Mouse (Mus musculus) embryonic facial prominence, embryonic 12.5 days (tissue): ENCODE measurements around the gene Mast4. TPM values are rescaled to one million over a fixed set of nuclear protein-coding genes. Genes with fewer than 3 reads are reported as not detected.

Source experiments
- ATAC-seq: fragments of 200-750 bp; cut with Nextera tagmentation; 2 replicates; pipeline ENCODE4 v1.8.0; 2017; ENCODE audit not compliant: insufficient number of reproducible peaks, insufficient read depth, low FRiP score, low TSS enrichment
- H3K27ac ChIP-seq: fragments of 300-500 bp; sonication (generic); 2 replicates; pipeline ENCODE4 v1.5.1; 2016; ENCODE audit warnings: mild to moderate bottlenecking
- H3K27me3 ChIP-seq: fragments of 300-500 bp; sonication (generic); 2 replicates; pipeline ENCODE4 v1.6.1; 2016; ENCODE audit warnings: mild to moderate bottlenecking, moderate library complexity
- H3K36me3 ChIP-seq: fragments of 300-500 bp; sonication (generic); 2 replicates; pipeline ENCODE4 v1.6.1; 2016; ENCODE audit warnings: mild to moderate bottlenecking
- H3K4me1 ChIP-seq: fragments of 300-500 bp; sonication (generic); 2 replicates; pipeline ENCODE4 v1.6.1; 2016
- H3K4me2 ChIP-seq: fragments of 300-500 bp; sonication (generic); replicated peaks from 2 replicates; pipeline ENCODE4 v1.6.1; 2016; ENCODE audit warnings: mild to moderate bottlenecking, moderate library complexity
- H3K4me3 ChIP-seq: fragments of 300-500 bp; sonication (generic); 2 replicates; pipeline ENCODE4 v1.5.1; 2016; ENCODE audit warnings: mild to moderate bottlenecking
- H3K9ac ChIP-seq: fragments of 300-500 bp; sonication (generic); 2 replicates; pipeline ENCODE4 v1.6.1; 2016; ENCODE audit warnings: mild to moderate bottlenecking, moderate library complexity
- H3K9me3 ChIP-seq: fragments of 300-500 bp; sonication (generic); 2 replicates; pipeline ENCODE4 v1.6.1; 2016; ENCODE audit warnings: mild to moderate bottlenecking, moderate library complexity
- WGBS: fragments of 180-500 bp; shearing (Covaris S2); methylation state at CpG from one replicate; pipeline ENCODE4 v1.1.7; 2016; 5-methylcytosine and 5-hydroxymethylcytosine counted together
- polyA plus RNA-seq: library from polyadenylated mRNA; unstranded; fragments of >200 nt; fragmentation: Nextera tagmentation; extraction: Ambion mirVana; gene quantifications from 2 replicates; pipeline ENCODE4 v1.2.1, GENCODE M21; 2016

The Mast4 gene
- polyA plus RNA-seq, 1 experiment from 2014 or later, result 28.5 TPM

DNA sequence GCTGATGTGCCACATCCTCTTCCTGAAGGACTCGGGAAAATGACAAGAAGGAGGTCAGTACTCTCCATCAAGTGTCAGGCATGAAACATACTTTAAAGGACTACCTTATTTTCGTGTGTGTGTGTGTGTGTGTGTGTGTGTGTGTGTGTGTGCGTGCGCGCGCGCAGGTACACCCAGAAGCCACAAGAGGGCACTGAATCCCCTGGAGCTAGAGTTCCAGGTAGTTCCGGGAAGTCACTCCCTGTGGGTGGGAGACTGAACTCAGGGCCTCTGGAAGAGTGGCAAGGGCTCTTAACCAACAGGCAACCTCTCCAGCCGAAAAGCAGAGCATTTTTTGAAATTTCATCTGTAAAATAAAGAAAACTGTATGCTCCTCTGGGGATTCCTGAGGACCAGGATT is 152.5 kb downstream of the Mast4 start:
- ATAC-seq, result no peak
- 95% methylated on average over 9 of the region's 9 CpGs for WGBS
- H3K27ac ChIP-seq, result no peak overlapping the region
- no peaks in the 10 kb centered on the region for H3K36me3 ChIP-seq
- H3K4me3 ChIP-seq, result no peak overlapping the region
- H3K4me2 ChIP-seq, result no peak overlapping the region
- no peak overlapping the region for H3K9ac ChIP-seq
- H3K9me3 ChIP-seq, result no peaks in the 10 kb centered on the region
- H3K4me1 ChIP-seq, result no peaks in the 10 kb centered on the region
- no peaks in the 10 kb centered on the region for H3K27me3 ChIP-seq

- Histone ChIP-seq H3K36me3 (no peaks in the 10 kb centered on the region), H3K4me1 (no peaks in the 10 kb centered on the region), H3K9me3 (no peaks in the 10 kb centered on the region), H3K4me3 (no peak overlapping the region), H3K27ac (no peak overlapping the region), H3K9ac (no peak overlapping the region), H3K4me2 (no peak overlapping the region), H3K27me3 (no peaks in the 10 kb centered on the region)
- no peak for ATAC-seq
- 79% methylated on average over 7 of the region's 7 CpGs for WGBS
These were observed 157.4 kb downstream of the Mast4 start for GRCm38 (mm10) chr13:103176871-103177270.

DNA sequence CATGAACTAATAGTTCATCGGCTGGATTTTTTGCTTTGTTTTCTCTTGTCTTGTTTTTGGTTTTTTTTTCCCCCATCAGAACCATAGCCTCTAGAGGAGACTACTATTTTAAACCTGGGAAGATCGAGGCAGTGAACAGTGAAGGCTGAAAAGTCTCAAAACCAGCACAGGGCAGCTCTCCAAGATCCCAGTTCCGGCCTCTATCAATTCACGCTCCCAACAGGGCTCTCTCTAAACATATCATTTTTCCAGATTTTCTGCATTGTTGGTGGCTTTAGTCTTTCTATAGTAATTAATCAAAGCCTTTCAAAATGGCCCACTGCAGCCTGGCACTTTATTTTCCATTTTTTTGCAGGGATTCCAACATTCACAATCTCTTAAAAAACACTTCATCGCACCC is 159.9 kb downstream of the Mast4 start:
- WGBS, result 78% methylated on average over 5 of the region's 5 CpGs
- no peaks in the 10 kb centered on the region for H3K27me3 ChIP-seq
- H3K4me2 ChIP-seq, result no peak overlapping the region
- no peak overlapping the region for H3K9ac ChIP-seq
- H3K4me3 ChIP-seq, result no peak overlapping the region
- H3K9me3 ChIP-seq, result no peaks in the 10 kb centered on the region
- ATAC-seq, result no peak
- H3K36me3 ChIP-seq, result no peaks in the 10 kb centered on the region
- H3K4me1 ChIP-seq, result no peaks in the 10 kb centered on the region
- no peak overlapping the region for H3K27ac ChIP-seq

DNA sequence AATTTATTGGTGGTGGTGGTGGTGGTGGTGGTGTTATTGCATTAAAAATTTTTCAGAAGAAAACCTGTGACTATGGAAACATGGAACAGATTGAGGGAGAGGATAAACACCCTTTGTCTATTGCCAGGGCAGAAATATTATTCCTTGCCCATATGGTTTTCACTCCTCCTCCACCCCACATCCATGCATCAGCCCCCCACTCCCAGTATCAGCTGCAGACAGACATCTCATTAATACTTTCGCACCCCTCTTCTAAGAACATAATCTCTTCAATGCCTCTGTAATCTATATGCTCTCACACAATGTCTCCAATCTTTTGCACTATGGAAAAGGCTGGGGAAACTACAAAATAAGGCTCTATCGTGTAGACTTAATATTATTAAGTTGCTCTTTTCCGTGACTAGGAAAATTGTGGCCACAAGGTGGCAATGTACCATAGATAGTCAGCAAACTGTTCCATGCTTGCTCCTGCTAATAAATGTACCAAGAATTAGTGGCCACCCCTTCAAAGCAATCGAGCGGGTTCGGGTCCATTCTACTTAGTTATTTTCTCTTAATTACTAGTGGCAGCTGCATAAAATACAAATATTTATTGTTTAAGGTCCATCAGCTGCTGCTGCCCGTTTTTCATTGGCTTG is 160.6 kb downstream of the Mast4 start:
- no peaks in the 10 kb centered on the region for H3K36me3 ChIP-seq
- no peak overlapping the region for H3K27ac ChIP-seq
- ATAC-seq, result no peak
- H3K4me3 ChIP-seq, result no peak overlapping the region
- no peaks in the 10 kb centered on the region for H3K9me3 ChIP-seq
- no peaks in the 10 kb centered on the region for H3K4me1 ChIP-seq
- no peaks in the 10 kb centered on the region for H3K27me3 ChIP-seq
- H3K4me2 ChIP-seq, result no peak overlapping the region
- H3K9ac ChIP-seq, result no peak overlapping the region
- WGBS, result 33% methylated on average over 7 of the region's 7 CpGs

GRCm38 (mm10) chr13:103151944-103152343 is 182.4 kb downstream of the Mast4 start:
- no peak overlapping the region for H3K9ac ChIP-seq
- H3K4me1 ChIP-seq, result no peaks in the 10 kb centered on the region
- H3K9me3 ChIP-seq, result no peaks in the 10 kb centered on the region
- H3K27ac ChIP-seq, result no peak overlapping the region
- ATAC-seq, result no peak
- H3K36me3 ChIP-seq, result no peaks in the 10 kb centered on the region
- H3K27me3 ChIP-seq, result no peaks in the 10 kb centered on the region
- WGBS, result 83% methylated on average over 8 of the region's 8 CpGs
- no peak overlapping the region for H3K4me2 ChIP-seq
- no peak overlapping the region for H3K4me3 ChIP-seq

DNA sequence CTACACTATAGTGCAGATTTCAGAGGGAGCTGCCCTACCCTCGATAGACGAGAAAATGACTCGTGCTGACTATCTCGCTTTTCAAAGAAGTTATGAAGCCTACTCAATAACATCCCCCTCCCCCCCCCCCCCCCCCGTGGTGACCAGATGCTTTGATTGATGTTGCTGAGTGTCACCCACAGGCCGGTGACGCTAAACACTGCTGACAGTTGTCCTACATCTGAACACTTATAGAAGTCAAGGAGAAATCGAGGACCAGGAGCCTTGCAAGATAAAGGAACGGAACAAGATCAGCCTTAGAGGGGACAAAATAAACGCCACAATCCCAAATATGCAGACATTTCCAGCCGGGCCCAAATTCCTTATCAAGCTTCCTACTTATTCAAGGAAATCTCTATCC is 183.1 kb downstream of the Mast4 start:
- H3K4me1 ChIP-seq, result no peaks in the 10 kb centered on the region
- no peak for ATAC-seq
- no peak overlapping the region for H3K4me2 ChIP-seq
- H3K27ac ChIP-seq, result no peak overlapping the region
- H3K9ac ChIP-seq, result no peak overlapping the region
- no peaks in the 10 kb centered on the region for H3K9me3 ChIP-seq
- no peaks in the 10 kb centered on the region for H3K27me3 ChIP-seq
- WGBS, result 53% methylated on average over 11 of the region's 11 CpGs
- no peak overlapping the region for H3K4me3 ChIP-seq
- no peaks in the 10 kb centered on the region for H3K36me3 ChIP-seq

- Histone ChIP-seq H3K27me3 (no peaks in the 10 kb centered on the region), H3K4me2 (no peak overlapping the region), H3K9ac (no peak overlapping the region), H3K27ac (no peak overlapping the region), H3K9me3 (no peaks in the 10 kb centered on the region), H3K4me1 (no peaks in the 10 kb centered on the region), H3K4me3 (no peak overlapping the region), H3K36me3 (no peaks in the 10 kb centered on the region)
- WGBS, result 84% methylated on average over 4 of the region's 4 CpGs
- ATAC-seq, result no peak
These were observed 183.6 kb downstream of the Mast4 start for GRCm38 (mm10) chr13:103150671-103151070.

DNA sequence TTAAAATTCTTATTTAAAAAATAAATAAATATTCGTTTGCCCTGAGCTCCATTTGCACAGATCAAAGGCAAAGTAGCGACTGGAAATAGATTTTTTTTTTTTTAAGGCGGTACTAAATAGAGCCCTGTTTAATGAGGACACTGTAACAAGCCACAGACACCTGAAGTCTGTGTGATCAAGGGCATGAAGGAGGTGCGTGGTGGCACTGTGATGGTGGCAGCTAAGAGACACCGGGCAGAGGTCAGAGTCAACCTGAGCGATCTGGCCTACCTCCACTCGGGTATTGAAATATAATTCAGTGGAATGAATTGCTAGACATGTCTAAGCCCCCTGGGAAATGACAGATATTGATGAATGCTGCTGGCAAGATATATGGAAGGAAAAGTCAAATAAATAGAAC is 184.9 kb downstream of the Mast4 start:
- H3K9me3 ChIP-seq, result no peaks in the 10 kb centered on the region
- no peak overlapping the region for H3K27ac ChIP-seq
- H3K9ac ChIP-seq, result no peak overlapping the region
- H3K4me2 ChIP-seq, result no peak overlapping the region
- ATAC-seq, result no peak
- WGBS, result 81% methylated on average over 7 of the region's 7 CpGs
- no peaks in the 10 kb centered on the region for H3K27me3 ChIP-seq
- H3K36me3 ChIP-seq, result no peaks in the 10 kb centered on the region
- H3K4me1 ChIP-seq, result no peaks in the 10 kb centered on the region
- H3K4me3 ChIP-seq, result no peak overlapping the region

- no peak for ATAC-seq
- Histone ChIP-seq H3K9me3 (no peaks in the 10 kb centered on the region), H3K4me2 (no peak overlapping the region), H3K4me1 (no peaks in the 10 kb centered on the region), H3K9ac (no peak overlapping the region), H3K4me3 (no peak overlapping the region), H3K36me3 (no peaks in the 10 kb centered on the region), H3K27me3 (no peaks in the 10 kb centered on the region), H3K27ac (no peak overlapping the region)
- 71% methylated on average over 5 of the region's 5 CpGs for WGBS
These were observed 190.0 kb downstream of the Mast4 start for GRCm38 (mm10) chr13:103144343-103144742.

- no peak overlapping the region for H3K27ac ChIP-seq
- ATAC-seq, result no peak
- H3K4me3 ChIP-seq, result no peak overlapping the region
- no peak overlapping the region for H3K4me2 ChIP-seq
- H3K4me1 ChIP-seq, result no peaks in the 10 kb centered on the region
- no peaks in the 10 kb centered on the region for H3K27me3 ChIP-seq
- H3K9me3 ChIP-seq, result no peaks in the 10 kb centered on the region
- no peak overlapping the region for H3K9ac ChIP-seq
- H3K36me3 ChIP-seq, result no peaks in the 10 kb centered on the region
- 81% methylated on average over 5 of the region's 5 CpGs for WGBS
These were observed 193.0 kb downstream of the Mast4 start for GRCm38 (mm10) chr13:103141304-103141703.

DNA sequence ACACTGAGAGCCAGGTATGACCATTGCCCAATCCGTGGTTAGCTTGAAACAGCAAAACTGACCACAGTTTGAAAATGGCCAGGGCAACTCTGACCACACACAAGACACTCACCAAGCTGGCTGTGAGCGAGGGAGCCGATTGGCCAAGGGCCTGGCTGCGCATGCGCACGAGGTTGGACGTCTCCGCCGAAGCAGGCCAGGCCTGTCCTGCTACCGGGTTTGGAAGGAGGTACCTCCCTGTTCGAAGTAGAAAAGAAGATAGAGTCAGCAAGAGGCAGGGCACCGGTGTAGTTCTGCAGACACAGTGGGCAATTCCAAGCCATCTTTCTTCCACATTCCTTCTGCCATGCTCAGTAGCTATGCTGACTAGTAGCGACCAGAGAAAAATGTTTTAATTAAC is 194.2 kb downstream of the Mast4 start:
- Histone ChIP-seq H3K9me3 (no peaks in the 10 kb centered on the region), H3K27me3 (no peaks in the 10 kb centered on the region), H3K4me1 (no peaks in the 10 kb centered on the region), H3K4me3 (no peak overlapping the region), H3K4me2 (no peak overlapping the region), H3K27ac (no peak overlapping the region), H3K36me3 (no peaks in the 10 kb centered on the region), H3K9ac (no peak overlapping the region)
- 94% methylated on average over 13 of the region's 13 CpGs for WGBS
- no peak for ATAC-seq

DNA sequence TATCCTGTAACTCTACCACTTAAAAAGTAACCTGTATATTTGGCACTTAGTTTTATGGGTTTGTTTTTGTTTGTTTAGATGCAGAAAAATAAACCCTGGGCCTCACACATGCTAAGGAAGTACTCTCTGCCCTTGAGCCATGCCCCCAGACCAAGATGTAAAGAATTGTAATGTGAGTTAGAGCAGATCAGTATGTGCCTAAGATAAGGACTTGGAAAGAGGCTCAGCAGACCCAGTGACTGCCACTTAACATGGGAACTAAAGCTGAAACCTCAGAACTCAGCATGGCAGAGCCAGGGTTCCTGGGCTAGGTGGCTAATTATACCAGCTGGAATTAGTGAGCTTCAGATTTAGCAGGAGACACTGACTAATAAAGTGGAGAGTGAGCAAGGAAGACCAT is 196.0 kb downstream of the Mast4 start:
- Histone ChIP-seq H3K36me3 (no peaks in the 10 kb centered on the region), H3K27ac (no peak overlapping the region), H3K4me3 (no peak overlapping the region), H3K9ac (no peak overlapping the region), H3K9me3 (no peaks in the 10 kb centered on the region), H3K4me1 (no peaks in the 10 kb centered on the region), H3K4me2 (no peak overlapping the region), H3K27me3 (no peaks in the 10 kb centered on the region)
- ATAC-seq, result no peak
